In the genomic region with DNA sequence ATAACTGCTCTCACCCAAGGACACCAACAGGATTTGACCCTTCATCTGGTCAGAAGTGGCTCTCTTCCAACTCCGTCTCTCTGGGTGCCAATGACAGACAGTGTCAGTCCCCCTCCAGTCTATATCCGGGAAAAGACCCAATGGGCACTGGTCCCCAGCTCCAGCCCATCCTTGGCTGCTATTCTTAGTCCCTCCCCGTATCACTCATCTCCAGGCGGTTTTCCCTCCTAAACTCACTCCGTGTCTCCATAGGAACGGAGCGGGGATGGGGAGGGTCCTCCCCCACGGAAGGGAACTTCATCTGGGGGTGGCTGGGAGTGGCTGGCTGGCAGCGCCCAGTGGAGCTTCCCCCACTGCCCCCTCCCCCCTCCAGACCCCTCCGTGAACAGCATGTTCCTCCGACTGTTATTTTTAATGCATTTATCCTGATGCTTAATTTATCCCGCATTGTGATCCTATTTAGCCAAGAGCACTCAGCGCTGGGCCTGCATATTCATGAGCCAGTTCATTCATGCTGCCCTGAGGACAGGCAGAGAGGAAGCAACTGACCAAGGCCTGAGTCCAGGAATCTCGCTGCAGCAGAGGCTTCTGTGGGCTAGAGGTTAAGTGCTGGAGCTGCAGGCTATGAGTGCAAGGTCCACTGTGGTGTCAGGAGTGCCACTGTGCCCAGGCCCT, we compare ENCODE assay signal across 9 mouse cellular contexts. TPM values are rescaled to one million over a fixed set of nuclear protein-coding genes. Genes with fewer than 3 reads are reported as not detected.
A peak's percentile ranks its signal among the peaks of the same experiment; 100 is the strongest.
DNase-seq lines count a peak whose midpoint lies in the region; ATAC-seq and TF ChIP-seq lines count a peak whose summit lies in the region.
"Had no signal": no experiment of that assay in that cellular context is flagged by ENCODE, and none has a peak within 500 bp of the region (broad histone marks: within the 10 kb centered on the region; RNA-seq: fewer than 3 reads in every experiment).

No protein-coding gene starts in this region.

- no peak for ATAC-seq in kidney, embryonic 16.5 days (ENCODE audit: low FRiP score, low TSS enrichment)
- ATAC-seq in forebrain, postnatal 0 days: peak; percentile 73
- peak; percentile 74 for ATAC-seq in midbrain, embryonic 15.5 days (replicated peaks)
- no peak for ATAC-seq in activated CD4-positive, CD25-positive, alpha-beta regulatory T cell, adult 4 months
- no peak for ATAC-seq in erythroid progenitor cell, adult 5-6 weeks (replicated peaks; ENCODE audit: low FRiP score, poor library complexity, severe bottlenecking)

- no peak overlapping the region for H3K27ac ChIP-seq in kidney, embryonic 16.5 days (ENCODE audit: low read length)
- H3K27ac ChIP-seq in forebrain, postnatal 0 days (ENCODE audit: low read depth, low read length): peak overlapping the region; percentile 35; the same call in 1 of the 2 replicates
- peak overlapping the region; percentile 28; the same call in 1 of the 2 replicates for H3K27ac ChIP-seq in midbrain, embryonic 15.5 days
- H3K27ac ChIP-seq: limb, embryonic 12.5 days had no signal

- no peak overlapping the region for H3K4me2 ChIP-seq in kidney, embryonic 16.5 days (replicated peaks; ENCODE audit: low read depth, low read length)
- peak overlapping the region; percentile 47 for H3K4me2 ChIP-seq in forebrain, postnatal 0 days (ENCODE audit: low read depth)
- H3K4me2 ChIP-seq in midbrain, embryonic 15.5 days: peak overlapping the region; percentile 36
- H3K4me2 ChIP-seq: limb, embryonic 12.5 days had no signal

- WGBS in kidney, embryonic 16.5 days: 46% methylated on average over 14 of the region's 14 CpGs
- 6% methylated on average over 14 of the region's 14 CpGs for WGBS in forebrain, postnatal 0 days
- 18% methylated on average over 14 of the region's 14 CpGs for WGBS in midbrain, embryonic 15.5 days

- H3K4me3 ChIP-seq in kidney, embryonic 16.5 days (ENCODE audit: low read length): no peak overlapping the region
- no peak overlapping the region for H3K4me3 ChIP-seq in forebrain, postnatal 0 days (ENCODE audit: low read depth, low read length)
- H3K4me3 ChIP-seq in midbrain, embryonic 15.5 days: no peak overlapping the region
- H3K4me3 ChIP-seq: limb, embryonic 12.5 days had no signal

- TF ChIP-seq CTCF in forebrain, postnatal 0 days (IDR thresholded peaks at IDR 0.05; ENCODE audit: low read depth): no peak

- H3K9me3 ChIP-seq in kidney, embryonic 16.5 days (ENCODE audit: low read length): no peaks in the 10 kb centered on the region
- H3K9me3 ChIP-seq in forebrain, postnatal 0 days (ENCODE audit: low read length): no peaks in the 10 kb centered on the region
- no peaks in the 10 kb centered on the region for H3K9me3 ChIP-seq in midbrain, embryonic 15.5 days
- H3K9me3 ChIP-seq: limb, embryonic 12.5 days had no signal

- no peaks in the 10 kb centered on the region for H3K36me3 ChIP-seq in kidney, embryonic 16.5 days (ENCODE audit: insufficient read depth, low read length)
- H3K36me3 ChIP-seq in forebrain, postnatal 0 days (ENCODE audit: insufficient read depth): no peaks in the 10 kb centered on the region
- H3K36me3 ChIP-seq in midbrain, embryonic 15.5 days (replicated peaks): no peaks in the 10 kb centered on the region
- H3K36me3 ChIP-seq: limb, embryonic 12.5 days had no signal

- no peak overlapping the region for H3K9ac ChIP-seq in kidney, embryonic 16.5 days (replicated peaks; ENCODE audit: low read length)
- peak overlapping the region; percentile 18; the same call in 1 of the 2 replicates for H3K9ac ChIP-seq in forebrain, postnatal 0 days
- peak overlapping the region; percentile 6; the same call in 1 of the 2 replicates for H3K9ac ChIP-seq in midbrain, embryonic 15.5 days
- H3K9ac ChIP-seq: limb, embryonic 12.5 days had no signal

- H3K27me3 ChIP-seq in kidney, embryonic 16.5 days (ENCODE audit: insufficient read depth, low read length): no peaks in the 10 kb centered on the region
- no peaks in the 10 kb centered on the region for H3K27me3 ChIP-seq in forebrain, postnatal 0 days (ENCODE audit: insufficient read depth, low read length)
- H3K27me3 ChIP-seq in midbrain, embryonic 15.5 days (replicated peaks): no peaks in the 10 kb centered on the region

- DNase-seq in kidney, adult 18-20 months: peak; percentile 40
- DNase-seq in forebrain, postnatal 0 days: peak; percentile 71
- peak; percentile 53 for DNase-seq in kidney, adult 9 months
- no peak for DNase-seq in yolk sac, embryonic 10.5 days (ENCODE audit: low spot score)

- H3K4me1 ChIP-seq in kidney, embryonic 16.5 days (ENCODE audit: insufficient read depth, low read length): no peaks in the 10 kb centered on the region
- peaks cover 14% of the 10 kb centered on the region for H3K4me1 ChIP-seq in forebrain, postnatal 0 days (ENCODE audit: insufficient read depth)
- H3K4me1 ChIP-seq in midbrain, embryonic 15.5 days: peaks cover 15% of the 10 kb centered on the region
- H3K4me1 ChIP-seq: limb, embryonic 12.5 days had no signal

RNA-seq across cellular contexts. Expression of a gene that starts 28.6 kb away (rescaled TPM):
- 68.2 and 68.5 TPM in 2 replicates for polyA plus RNA-seq in kidney, embryonic 16.5 days (2015; fragmentation: Nextera tagmentation; extraction: Ambion mirVana)
- total RNA-seq in forebrain, postnatal 0 days (2014; rRNA removed): 218 and 235 TPM in 2 replicates
- 327 and 354 TPM in 2 replicates for polyA plus RNA-seq in forebrain, postnatal 0 days (2015; fragmentation: Nextera tagmentation; extraction: Ambion mirVana)
- polyA plus RNA-seq in midbrain, embryonic 15.5 days (2015; fragmentation: Nextera tagmentation; extraction: Ambion mirVana): 272 and 277 TPM in 2 replicates
- 10 to 100 TPM; 56.8 to 71.9 TPM for polyA plus RNA-seq in activated CD4-positive, CD25-positive, alpha-beta regulatory T cell, adult 4 months (2017; shearing (Covaris generic))
- total RNA-seq in erythroid progenitor cell, adult 5-6 weeks (2015; ENCODE audit: low replicate concordance): 8.0 and 10.1 TPM in 2 replicates
- 3.0 and 3.5 TPM in 2 replicates for total RNA-seq in erythroid progenitor cell, adult 5-6 weeks (2017; ENCODE audit: low replicate concordance)

RNA-seq across cellular contexts. Expression of a gene that starts 37.5 kb away (rescaled TPM):
- 40.4 and 41.3 TPM in 2 replicates for polyA plus RNA-seq in kidney, embryonic 16.5 days (2015; fragmentation: Nextera tagmentation; extraction: Ambion mirVana)
- 46.7 and 50.1 TPM in 2 replicates for total RNA-seq in forebrain, postnatal 0 days (2014; rRNA removed)
- polyA plus RNA-seq in forebrain, postnatal 0 days (2015; fragmentation: Nextera tagmentation; extraction: Ambion mirVana): 37.1 and 43.7 TPM in 2 replicates
- 46.1 and 47.9 TPM in 2 replicates for polyA plus RNA-seq in midbrain, embryonic 15.5 days (2015; fragmentation: Nextera tagmentation; extraction: Ambion mirVana)
- 10 to 100 TPM; 27.3 to 32.8 TPM for polyA plus RNA-seq in activated CD4-positive, CD25-positive, alpha-beta regulatory T cell, adult 4 months (2017; shearing (Covaris generic))
- 2.5 and 3.2 TPM in 2 replicates for total RNA-seq in erythroid progenitor cell, adult 5-6 weeks (2015; ENCODE audit: low replicate concordance)
- 1.2 and 3.6 TPM in 2 replicates for total RNA-seq in erythroid progenitor cell, adult 5-6 weeks (2017; ENCODE audit: low replicate concordance)

Comparison
In these comparisons a context has a peak if more than half of its experiments do, and no peak if none do; other contexts are left out.
1. ATAC-seq: peak in forebrain, postnatal 0 days (single experiment) and midbrain, embryonic 15.5 days (single experiment); none in kidney, embryonic 16.5 days (single experiment), activated CD4-positive, CD25-positive, alpha-beta regulatory T cell, adult 4 months (single experiment) and erythroid progenitor cell, adult 5-6 weeks (single experiment).